Mouse (Mus musculus): Measurements from ENCODE around the gene Ube2q2.
"Not testable (repeated sequence)": the region's sequence is repeated elsewhere in the genome, so short reads cannot be mapped to it uniquely, and the experiment has no call there.

The Ube2q2 gene

DNA sequence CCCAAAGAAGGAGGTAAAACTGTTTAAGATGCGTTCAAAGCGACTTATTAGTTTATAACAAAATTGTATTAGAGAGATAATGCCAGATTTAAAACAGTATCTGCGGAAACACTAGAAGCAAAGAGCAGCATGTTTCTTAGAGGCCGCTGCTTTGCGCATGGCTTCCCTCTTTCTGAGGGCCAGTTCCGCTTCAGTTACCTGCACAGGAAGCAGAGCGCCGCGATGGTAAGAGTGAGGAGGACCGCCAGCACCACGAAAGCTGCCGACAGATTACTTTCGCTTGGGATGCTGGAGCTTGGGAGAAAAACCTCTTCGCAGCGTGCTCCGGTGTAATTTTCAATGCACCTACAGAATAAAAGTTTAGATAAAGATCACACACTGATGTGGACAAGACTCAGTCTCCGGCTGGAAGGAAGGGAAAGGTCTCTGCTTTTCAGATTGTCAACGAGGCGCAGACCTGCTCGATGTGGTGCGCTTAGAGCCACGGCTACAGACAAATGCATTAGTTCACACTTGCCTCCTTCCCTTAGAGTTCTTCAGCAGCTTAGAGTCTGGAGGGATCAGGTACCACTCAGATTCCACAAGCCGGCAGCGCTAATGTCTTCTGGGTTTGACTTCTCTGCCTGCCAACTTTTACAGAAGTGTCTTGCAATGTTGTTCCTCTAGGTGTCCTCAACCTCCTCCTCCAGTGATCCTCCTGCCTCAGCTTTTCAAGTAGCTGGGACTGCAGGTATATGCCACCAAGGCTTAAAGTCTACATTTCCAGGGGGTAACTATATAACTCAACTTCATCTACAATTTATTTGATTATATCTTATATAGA, 93.4 kb downstream of the Ube2q2 start:
- peak in 1 of 2 experiments; percentile 32 for DNase-seq (ENCODE audit: low spot score in 2 of 2)

GRCm38 (mm10) chr9:55243280-55243679, 94.6 kb downstream of the Ube2q2 start:
- no peak for DNase-seq (ENCODE audit: low spot score in 2 of 2)

DNA sequence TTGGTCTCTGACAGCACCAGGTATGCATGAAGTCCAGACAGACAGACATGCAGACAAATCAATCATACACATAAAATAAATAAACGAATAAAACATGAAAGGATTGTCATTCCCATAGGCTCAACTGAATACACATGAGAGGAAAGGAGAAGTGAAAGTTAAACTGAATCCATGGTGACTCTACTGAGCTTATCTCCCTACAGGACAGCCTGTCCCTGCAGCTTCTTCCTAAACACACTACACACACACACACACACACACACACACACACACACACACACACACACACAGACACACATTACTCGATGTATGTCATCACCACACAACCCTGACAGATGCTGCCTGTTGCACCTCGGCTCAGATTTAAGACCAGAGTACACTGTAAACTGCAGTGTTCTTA, 95.4 kb downstream of the Ube2q2 start:
- DNase-seq (ENCODE audit: low spot score in 2 of 2): no peak

DNA sequence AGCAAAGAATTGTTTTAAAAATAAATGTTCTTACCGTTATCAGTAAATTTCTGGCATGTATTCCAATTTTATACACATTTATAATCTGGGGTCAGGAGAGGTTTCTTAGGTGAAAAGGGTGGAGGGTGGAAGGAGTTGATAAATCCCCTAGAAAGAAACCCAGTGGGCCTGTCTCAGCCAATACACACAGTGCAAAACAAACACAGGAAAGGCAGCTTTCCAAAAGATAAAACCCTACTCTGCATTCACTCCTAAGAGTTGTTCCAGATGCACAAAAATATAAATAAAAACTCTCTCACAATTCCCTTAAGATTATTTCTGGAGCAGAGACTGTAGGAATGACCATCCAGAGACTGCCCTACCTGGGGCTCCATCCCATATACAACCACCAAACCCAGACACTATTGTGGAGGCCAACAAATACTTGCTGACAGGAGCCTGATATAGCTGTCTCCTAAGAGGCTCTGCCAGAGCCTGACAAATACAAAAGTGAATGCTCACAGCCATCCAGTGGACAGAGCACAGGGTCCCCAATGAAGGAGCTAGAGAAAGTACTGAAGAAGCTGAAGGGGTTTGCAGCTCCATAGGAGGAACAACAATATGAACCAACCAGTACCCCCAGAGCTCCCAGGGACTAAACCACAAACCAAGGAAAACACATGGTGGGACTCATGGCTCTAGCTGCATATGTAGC, 96.5 kb downstream of the Ube2q2 start:
- not testable (repeated sequence) for DNase-seq (ENCODE audit: low spot score in 2 of 2)

DNA sequence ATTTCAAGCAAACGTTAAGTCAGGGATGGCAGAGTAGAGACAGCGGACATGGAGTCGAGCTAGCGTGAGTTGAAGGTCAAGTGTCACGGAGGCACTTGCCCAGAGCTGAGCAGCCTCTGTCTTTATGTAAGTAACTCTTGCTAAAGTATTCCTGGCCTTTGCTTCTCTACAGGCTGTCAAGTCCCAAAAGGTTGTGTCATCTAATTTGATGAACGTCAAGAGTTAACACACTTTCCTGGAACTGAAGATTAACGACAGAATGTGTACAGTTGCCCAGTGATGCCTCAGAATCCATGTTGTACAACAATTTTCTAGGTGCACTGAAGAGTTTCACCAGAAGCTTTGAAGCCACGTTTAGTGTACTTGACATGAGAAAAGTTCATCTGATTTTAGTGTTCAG, 97.8 kb downstream of the Ube2q2 start:
- DNase-seq (ENCODE audit: low spot score in 2 of 2): no peak

GRCm38 (mm10) chr9:55246918-55247317, 98.3 kb downstream of the Ube2q2 start:
- DNase-seq (ENCODE audit: low spot score in 2 of 2): no peak

- DNase-seq (ENCODE audit: low spot score in 2 of 2): no peak
Observed at GRCm38 (mm10) chr9:55248465-55248864, 99.8 kb downstream of the Ube2q2 start.

GRCm38 (mm10) chr9:55250595-55251247, 102.1 kb downstream of the Ube2q2 start:
- no peak for DNase-seq (ENCODE audit: low spot score in 2 of 2)

GRCm38 (mm10) chr9:55252097-55252496, 103.4 kb downstream of the Ube2q2 start:
- DNase-seq (ENCODE audit: low spot score in 2 of 2): not testable (repeated sequence)

GRCm38 (mm10) chr9:55253849-55254248, 105.2 kb downstream of the Ube2q2 start:
- DNase-seq (ENCODE audit: low spot score in 2 of 2): no peak

- DNase-seq (ENCODE audit: low spot score in 2 of 2): no peak
Observed at GRCm38 (mm10) chr9:55255056-55255455, 106.4 kb downstream of the Ube2q2 start.

- DNase-seq (ENCODE audit: low spot score in 2 of 2): no peak
Observed at GRCm38 (mm10) chr9:55255604-55256003, 107.0 kb downstream of the Ube2q2 start.

DNA sequence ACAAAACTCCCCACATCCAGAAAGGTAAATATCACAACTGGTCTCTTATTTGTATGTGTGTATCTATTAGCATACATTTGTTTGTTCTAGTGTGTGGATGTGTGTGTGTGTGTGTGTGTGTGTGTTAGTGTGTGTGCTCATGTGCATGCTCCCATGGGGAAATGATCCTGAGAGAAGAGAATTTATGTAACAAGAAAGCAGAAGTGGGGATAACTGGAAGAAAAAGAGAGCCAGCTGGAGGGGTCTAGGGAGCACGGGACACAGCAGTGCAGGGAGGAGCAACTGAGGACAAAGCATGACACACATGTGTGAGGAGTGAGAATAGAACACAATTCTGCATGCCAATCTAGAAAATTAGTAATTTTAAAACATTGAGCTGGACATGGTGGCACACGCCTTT, 108.5 kb downstream of the Ube2q2 start:
- no peak for DNase-seq (ENCODE audit: low spot score in 2 of 2)
